Mouse (Mus musculus): ENCODE data around the gene Myo1d.
A peak's percentile ranks its signal among the peaks of the same experiment; 100 is the strongest.

Gene Myo1d

GRCm38 (mm10) chr11:80734771-80735170 is 45.1 kb downstream of the Myo1d start:
- no peak for DNase-seq (ENCODE audit: extremely low spot score, low read depth, low spot score)

- no peak for DNase-seq (ENCODE audit: extremely low spot score, low read depth, low spot score)
Observed at GRCm38 (mm10) chr11:80724701-80725100, 55.1 kb downstream of the Myo1d start.

- no peak for DNase-seq (ENCODE audit: extremely low spot score, low read depth, low spot score)
Observed at GRCm38 (mm10) chr11:80723406-80724047, 56.3 kb downstream of the Myo1d start.

GRCm38 (mm10) chr11:80719014-80719413 is 60.8 kb downstream of the Myo1d start:
- no peak for DNase-seq (ENCODE audit: extremely low spot score, low read depth, low spot score)

- no peak for DNase-seq (ENCODE audit: extremely low spot score, low read depth, low spot score)
Observed at GRCm38 (mm10) chr11:80718036-80718435, 61.8 kb downstream of the Myo1d start.

GRCm38 (mm10) chr11:80715115-80715514 is 64.7 kb downstream of the Myo1d start:
- DNase-seq (ENCODE audit: extremely low spot score, low read depth, low spot score) = no peak

GRCm38 (mm10) chr11:80713705-80714104 is 66.1 kb downstream of the Myo1d start:
- no peak for DNase-seq (ENCODE audit: extremely low spot score, low read depth, low spot score)

- no peak for DNase-seq (ENCODE audit: extremely low spot score, low read depth, low spot score)
Observed at GRCm38 (mm10) chr11:80712201-80712600, 67.6 kb downstream of the Myo1d start.

GRCm38 (mm10) chr11:80711336-80711735 is 68.5 kb downstream of the Myo1d start:
- no peak for DNase-seq (ENCODE audit: extremely low spot score, low read depth, low spot score)

GRCm38 (mm10) chr11:80700611-80701010 is 79.2 kb downstream of the Myo1d start:
- DNase-seq (ENCODE audit: extremely low spot score, low read depth, low spot score) = no peak

- no peak for DNase-seq (ENCODE audit: extremely low spot score, low read depth, low spot score)
Observed at GRCm38 (mm10) chr11:80698721-80699120, 81.1 kb downstream of the Myo1d start.

GRCm38 (mm10) chr11:80696350-80696749 is 83.5 kb downstream of the Myo1d start:
- peak; percentile 37 for DNase-seq (ENCODE audit: extremely low spot score, low read depth, low spot score)

- DNase-seq (ENCODE audit: extremely low spot score, low read depth, low spot score) = no peak
Observed at GRCm38 (mm10) chr11:80684603-80685002, 95.2 kb downstream of the Myo1d start.

GRCm38 (mm10) chr11:80682745-80683144 is 97.1 kb downstream of the Myo1d start:
- DNase-seq (ENCODE audit: extremely low spot score, low read depth, low spot score) = no peak

- no peak for DNase-seq (ENCODE audit: extremely low spot score, low read depth, low spot score)
Observed at GRCm38 (mm10) chr11:80673013-80673412, 106.8 kb downstream of the Myo1d start.

- peak; percentile 54 for DNase-seq (ENCODE audit: extremely low spot score, low read depth, low spot score)
Observed at GRCm38 (mm10) chr11:80670391-80670790, 109.4 kb downstream of the Myo1d start.

GRCm38 (mm10) chr11:80669934-80670333 is 109.9 kb downstream of the Myo1d start:
- no peak for DNase-seq (ENCODE audit: extremely low spot score, low read depth, low spot score)

GRCm38 (mm10) chr11:80666211-80666610 is 113.6 kb downstream of the Myo1d start:
- no peak for DNase-seq (ENCODE audit: extremely low spot score, low read depth, low spot score)

GRCm38 (mm10) chr11:80664261-80664660 is 115.6 kb downstream of the Myo1d start:
- DNase-seq (ENCODE audit: extremely low spot score, low read depth, low spot score) = no peak

GRCm38 (mm10) chr11:80645111-80645510 is 134.7 kb downstream of the Myo1d start:
- DNase-seq (ENCODE audit: extremely low spot score, low read depth, low spot score) = no peak

- DNase-seq (ENCODE audit: extremely low spot score, low read depth, low spot score) = no peak
Observed at GRCm38 (mm10) chr11:80628992-80629865, 150.6 kb downstream of the Myo1d start.

- no peak for DNase-seq (ENCODE audit: extremely low spot score, low read depth, low spot score)
Observed at GRCm38 (mm10) chr11:80628581-80628980, 151.2 kb downstream of the Myo1d start.
